Mouse (Mus musculus): ENCODE measurements around the gene Efcab6. TPM values are rescaled to one million over a fixed set of nuclear protein-coding genes. Genes with fewer than 3 reads are reported as not detected.

Efcab6 gene
- polyA plus RNA-seq, 1 experiment from 2014 or later = 0.57 TPM

- no peak overlapping the region for H3K4me2 ChIP-seq (ENCODE audit: low read depth, low read length)
- no peak overlapping the region for H3K27ac ChIP-seq (ENCODE audit: low read length)
- 19% methylated on average over 7 of the region's 7 CpGs for WGBS
- peaks cover 39% of the 10 kb centered on the region for H3K27me3 ChIP-seq (ENCODE audit: control insufficient read depth, insufficient read depth, low read depth, low read length)
- no peaks in the 10 kb centered on the region for H3K9me3 ChIP-seq (ENCODE audit: control insufficient read depth, low read length)
- no peak overlapping the region for H3K4me3 ChIP-seq (ENCODE audit: low read length)
- no peaks in the 10 kb centered on the region for H3K36me3 ChIP-seq (ENCODE audit: control insufficient read depth, insufficient read depth, low read length)
- H3K9ac ChIP-seq (ENCODE audit: low read length) = no peak overlapping the region
- no peak for ATAC-seq (ENCODE audit: low read depth)
- no peaks in the 10 kb centered on the region for H3K4me1 ChIP-seq (replicated peaks; ENCODE audit: control insufficient read depth, insufficient read depth, low read length)
Observed at GRCm38 (mm10) chr15:84072226-84072625, 7.0 kb upstream of the Efcab6 start.

- Histone ChIP-seq H3K4me1 (replicated peaks; ENCODE audit: control insufficient read depth, insufficient read depth, low read length) (no peaks in the 10 kb centered on the region), H3K27ac (ENCODE audit: low read length) (no peak overlapping the region), H3K4me3 (ENCODE audit: low read length) (no peak overlapping the region), H3K9ac (ENCODE audit: low read length) (no peak overlapping the region), H3K4me2 (ENCODE audit: low read depth, low read length) (no peak overlapping the region), H3K27me3 (ENCODE audit: control insufficient read depth, insufficient read depth, low read depth, low read length) (peaks cover 38% of the 10 kb centered on the region), H3K9me3 (ENCODE audit: control insufficient read depth, low read length) (peaks cover 4% of the 10 kb centered on the region; the same call in 1 of the 2 replicates), H3K36me3 (ENCODE audit: control insufficient read depth, insufficient read depth, low read length) (no peaks in the 10 kb centered on the region)
- WGBS = under 1% methylated on average over 13 of the region's 13 CpGs
- ATAC-seq (ENCODE audit: low read depth) = no peak
Observed at GRCm38 (mm10) chr15:84070116-84070676, 5.0 kb upstream of the Efcab6 start.

DNA sequence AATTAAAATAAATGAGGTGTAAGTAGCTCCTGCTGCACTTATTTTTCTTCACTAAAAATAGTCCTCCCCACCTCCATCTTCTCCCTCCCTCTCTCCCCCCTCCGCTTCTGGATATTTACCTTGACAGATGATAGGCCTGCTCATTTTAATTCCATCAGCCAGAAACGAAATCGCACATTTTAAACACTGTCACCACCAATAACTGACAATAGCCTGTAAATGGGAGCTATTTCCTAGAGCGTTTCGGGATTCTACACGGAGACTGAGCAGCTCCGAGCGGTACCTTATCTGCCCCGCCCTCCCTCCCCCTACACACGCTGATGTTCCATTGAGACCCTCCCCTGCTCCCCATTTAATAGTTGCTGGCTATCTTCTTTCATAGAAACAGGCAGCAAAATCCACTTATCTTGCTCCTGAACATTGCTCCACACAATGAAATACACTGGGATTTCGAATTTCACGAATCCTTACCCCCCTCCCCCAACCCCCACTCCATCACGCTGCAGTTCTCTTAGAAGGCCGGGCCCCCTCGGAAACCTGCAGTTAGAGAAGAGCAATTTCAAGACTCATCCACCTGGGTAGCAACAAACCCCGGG lies 4.4 kb upstream of the Efcab6 start:
- no peak overlapping the region for H3K9ac ChIP-seq (ENCODE audit: low read length)
- H3K27ac ChIP-seq (ENCODE audit: low read length) = no peak overlapping the region
- H3K4me3 ChIP-seq (ENCODE audit: low read length) = no peak overlapping the region
- H3K9me3 ChIP-seq (ENCODE audit: control insufficient read depth, low read length) = peaks cover 4% of the 10 kb centered on the region; the same call in 1 of the 2 replicates
- peaks cover 45% of the 10 kb centered on the region for H3K27me3 ChIP-seq (ENCODE audit: control insufficient read depth, insufficient read depth, low read depth, low read length)
- no peak for ATAC-seq (ENCODE audit: low read depth)
- H3K4me1 ChIP-seq (replicated peaks; ENCODE audit: control insufficient read depth, insufficient read depth, low read length) = no peaks in the 10 kb centered on the region
- H3K36me3 ChIP-seq (ENCODE audit: control insufficient read depth, insufficient read depth, low read length) = no peaks in the 10 kb centered on the region
- no peak overlapping the region for H3K4me2 ChIP-seq (ENCODE audit: low read depth, low read length)
- 6% methylated on average over 16 of the region's 16 CpGs for WGBS

DNA sequence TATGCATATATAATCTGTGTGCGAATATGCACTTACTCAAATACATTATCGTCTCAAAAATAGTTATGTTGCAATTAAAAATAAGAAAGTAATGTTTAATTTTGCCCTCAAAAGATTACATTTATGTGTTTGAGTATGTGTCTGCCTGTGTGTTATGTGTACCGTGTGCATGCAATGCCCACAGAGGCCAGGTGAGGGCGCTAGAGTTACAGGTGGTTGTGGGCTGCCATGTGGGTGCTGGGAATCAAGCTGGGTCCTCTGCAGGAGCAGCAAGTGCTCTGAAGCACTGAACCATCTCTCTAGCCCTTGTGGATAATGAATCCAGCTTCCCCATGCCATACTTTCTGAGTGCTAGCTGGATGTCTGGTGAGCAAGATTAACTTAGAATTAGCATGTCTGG lies 522 bp upstream of the Efcab6 start:
- no peak for ATAC-seq (ENCODE audit: low read depth)
- Histone ChIP-seq H3K9me3 (ENCODE audit: control insufficient read depth, low read length) (peaks cover 4% of the 10 kb centered on the region; the same call in 1 of the 2 replicates), H3K9ac (ENCODE audit: low read length) (no peak overlapping the region), H3K27me3 (ENCODE audit: control insufficient read depth, insufficient read depth, low read depth, low read length) (peaks cover 40% of the 10 kb centered on the region), H3K4me1 (replicated peaks; ENCODE audit: control insufficient read depth, insufficient read depth, low read length) (no peaks in the 10 kb centered on the region), H3K36me3 (ENCODE audit: control insufficient read depth, insufficient read depth, low read length) (no peaks in the 10 kb centered on the region), H3K4me2 (ENCODE audit: low read depth, low read length) (no peak overlapping the region), H3K27ac (ENCODE audit: low read length) (no peak overlapping the region), H3K4me3 (ENCODE audit: low read length) (no peak overlapping the region)
- 64% methylated on average over 4 of the region's 4 CpGs for WGBS

DNA sequence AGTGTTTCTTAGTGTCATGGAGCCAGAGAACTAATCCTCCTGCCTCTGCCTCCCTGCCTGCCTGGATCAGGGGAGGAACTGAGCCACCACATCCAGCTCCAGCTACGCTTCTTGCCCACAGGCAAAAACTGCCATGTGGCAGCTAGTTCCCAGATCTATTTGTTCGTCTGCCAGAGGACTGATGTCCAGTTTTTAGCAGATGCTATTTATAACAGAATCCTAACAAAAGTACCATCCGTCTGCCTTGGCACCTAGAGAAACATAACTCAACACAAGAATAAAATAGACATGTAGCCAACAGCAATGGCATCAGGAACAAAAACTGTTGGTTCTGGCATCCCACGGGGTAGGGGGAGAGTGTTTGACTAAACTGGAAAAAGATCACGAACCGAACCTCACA lies 6.3 kb downstream of the Efcab6 start:
- no peaks in the 10 kb centered on the region for H3K36me3 ChIP-seq (ENCODE audit: control insufficient read depth, insufficient read depth, low read length)
- WGBS = 70% methylated on average over 6 of the region's 6 CpGs
- no peaks in the 10 kb centered on the region for H3K9me3 ChIP-seq (ENCODE audit: control insufficient read depth, low read length)
- no peak overlapping the region for H3K4me2 ChIP-seq (ENCODE audit: low read depth, low read length)
- no peak overlapping the region for H3K27ac ChIP-seq (ENCODE audit: low read length)
- no peak overlapping the region for H3K9ac ChIP-seq (ENCODE audit: low read length)
- H3K4me3 ChIP-seq (ENCODE audit: low read length) = no peak overlapping the region
- ATAC-seq (ENCODE audit: low read depth) = no peak
- no peaks in the 10 kb centered on the region for H3K4me1 ChIP-seq (replicated peaks; ENCODE audit: control insufficient read depth, insufficient read depth, low read length)
- H3K27me3 ChIP-seq (ENCODE audit: control insufficient read depth, insufficient read depth, low read depth, low read length) = 0 out of 2 replicates have a peak, but pooled peaks cover under 1% of the 10 kb centered on the region

DNA sequence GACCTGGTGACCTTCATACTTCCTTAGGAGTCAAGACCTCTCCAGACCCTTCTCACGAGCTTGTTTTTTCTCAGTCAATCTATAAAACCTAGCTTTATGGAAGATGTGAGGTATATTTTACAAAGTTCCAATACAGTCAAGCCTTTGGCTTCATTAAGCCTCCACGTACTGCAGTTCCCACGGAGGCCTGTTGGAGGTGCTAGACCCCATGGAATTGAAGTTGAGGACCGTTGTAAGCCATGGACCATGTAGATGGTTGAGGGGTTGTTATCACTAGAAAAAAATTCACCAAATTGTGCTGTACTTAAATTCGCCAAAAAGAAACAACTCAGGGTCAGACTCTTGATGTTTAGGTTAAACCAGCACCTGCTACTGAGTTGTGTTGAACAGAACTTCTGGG lies 9.1 kb downstream of the Efcab6 start:
- Histone ChIP-seq H3K27ac (ENCODE audit: low read length) (no peak overlapping the region), H3K27me3 (ENCODE audit: control insufficient read depth, insufficient read depth, low read depth, low read length) (no peaks in the 10 kb centered on the region), H3K36me3 (ENCODE audit: control insufficient read depth, insufficient read depth, low read length) (no peaks in the 10 kb centered on the region), H3K9me3 (ENCODE audit: control insufficient read depth, low read length) (no peaks in the 10 kb centered on the region), H3K4me2 (ENCODE audit: low read depth, low read length) (no peak overlapping the region), H3K4me3 (ENCODE audit: low read length) (no peak overlapping the region), H3K9ac (ENCODE audit: low read length) (no peak overlapping the region), H3K4me1 (replicated peaks; ENCODE audit: control insufficient read depth, insufficient read depth, low read length) (peaks cover 4% of the 10 kb centered on the region; the same call in 1 of the 2 replicates)
- no peak for ATAC-seq (ENCODE audit: low read depth)
- 62% methylated on average over 5 of the region's 5 CpGs for WGBS

DNA sequence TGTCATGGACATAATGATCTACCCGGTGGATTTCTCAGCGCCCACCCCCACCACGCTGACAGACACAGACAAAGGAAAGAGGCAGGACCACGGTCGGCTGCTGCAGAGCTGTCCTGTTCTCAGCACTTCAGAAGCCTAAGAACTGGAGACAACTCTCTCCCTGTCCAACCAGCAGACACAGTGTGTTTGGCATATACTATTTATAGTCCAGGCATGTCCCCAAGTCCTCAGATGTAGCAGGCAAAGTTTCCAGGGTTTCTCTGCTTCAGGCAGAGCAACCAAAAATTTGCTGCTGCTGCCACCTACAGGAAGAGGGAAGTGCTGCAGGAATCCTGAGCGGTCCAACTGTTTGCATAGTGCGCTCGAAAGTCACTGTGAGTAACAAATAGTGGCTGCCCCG lies 11.3 kb downstream of the Efcab6 start:
- H3K27ac ChIP-seq (ENCODE audit: low read length) = no peak overlapping the region
- H3K9me3 ChIP-seq (ENCODE audit: control insufficient read depth, low read length) = no peaks in the 10 kb centered on the region
- peak; percentile 85 for ATAC-seq (ENCODE audit: low read depth)
- H3K9ac ChIP-seq (ENCODE audit: low read length) = no peak overlapping the region; the same call in 1 of the 2 replicates
- 30% methylated on average over 9 of the region's 9 CpGs for WGBS
- H3K36me3 ChIP-seq (ENCODE audit: control insufficient read depth, insufficient read depth, low read length) = no peaks in the 10 kb centered on the region
- no peak overlapping the region for H3K4me2 ChIP-seq (ENCODE audit: low read depth, low read length)
- H3K4me1 ChIP-seq (replicated peaks; ENCODE audit: control insufficient read depth, insufficient read depth, low read length) = peaks cover 4% of the 10 kb centered on the region; the same call in 1 of the 2 replicates
- H3K27me3 ChIP-seq (ENCODE audit: control insufficient read depth, insufficient read depth, low read depth, low read length) = no peaks in the 10 kb centered on the region
- no peak overlapping the region for H3K4me3 ChIP-seq (ENCODE audit: low read length)

DNA sequence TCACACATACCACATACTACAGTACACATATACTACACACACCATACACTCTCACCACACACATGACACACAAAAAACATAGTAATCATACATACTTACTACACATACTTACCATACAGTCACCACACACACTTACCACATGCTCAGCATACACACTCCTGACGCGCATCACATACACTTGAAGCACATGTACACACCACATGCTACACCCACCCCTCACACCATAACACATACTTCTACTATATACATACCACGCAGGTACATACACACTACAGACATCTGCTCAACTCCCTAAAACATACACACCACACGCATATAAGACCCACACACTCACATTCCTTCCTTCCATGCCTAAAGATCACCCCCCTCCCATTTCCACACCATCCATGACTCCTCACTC lies 11.9 kb downstream of the Efcab6 start:
- Histone ChIP-seq H3K27ac (ENCODE audit: low read length) (no peak overlapping the region), H3K27me3 (ENCODE audit: control insufficient read depth, insufficient read depth, low read depth, low read length) (no peaks in the 10 kb centered on the region), H3K36me3 (ENCODE audit: control insufficient read depth, insufficient read depth, low read length) (no peaks in the 10 kb centered on the region), H3K9ac (ENCODE audit: low read length) (no peak overlapping the region), H3K9me3 (ENCODE audit: control insufficient read depth, low read length) (no peaks in the 10 kb centered on the region), H3K4me1 (replicated peaks; ENCODE audit: control insufficient read depth, insufficient read depth, low read length) (peaks cover 4% of the 10 kb centered on the region; the same call in 1 of the 2 replicates), H3K4me3 (ENCODE audit: low read length) (no peak overlapping the region), H3K4me2 (ENCODE audit: low read depth, low read length) (no peak overlapping the region)
- WGBS = 92% methylated on average over 4 of the region's 4 CpGs
- ATAC-seq (ENCODE audit: low read depth) = no peak

DNA sequence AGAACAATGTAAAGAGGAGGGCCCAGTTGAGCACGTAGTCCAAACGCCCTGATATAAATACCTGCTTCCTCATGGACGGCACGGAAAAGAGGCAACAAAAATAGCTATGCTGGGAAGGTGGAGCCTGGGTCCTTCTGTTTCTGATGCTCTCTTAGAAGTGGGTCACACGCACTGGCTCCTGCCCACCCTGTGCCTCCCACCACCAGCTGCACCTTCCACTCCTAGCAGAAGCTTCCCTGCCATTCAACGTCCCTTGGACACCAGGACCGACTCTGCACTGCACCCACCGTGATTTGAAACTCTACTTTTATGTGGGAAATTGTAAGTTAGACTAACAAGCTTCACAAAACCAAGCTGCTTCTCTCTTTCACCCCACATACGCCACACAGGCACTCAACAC lies 12.8 kb downstream of the Efcab6 start:
- Histone ChIP-seq H3K9ac (ENCODE audit: low read length) (no peak overlapping the region), H3K4me3 (ENCODE audit: low read length) (no peak overlapping the region), H3K4me1 (replicated peaks; ENCODE audit: control insufficient read depth, insufficient read depth, low read length) (peaks cover 4% of the 10 kb centered on the region; the same call in 1 of the 2 replicates), H3K4me2 (ENCODE audit: low read depth, low read length) (no peak overlapping the region), H3K27ac (ENCODE audit: low read length) (no peak overlapping the region), H3K36me3 (ENCODE audit: control insufficient read depth, insufficient read depth, low read length) (no peaks in the 10 kb centered on the region), H3K9me3 (ENCODE audit: control insufficient read depth, low read length) (no peaks in the 10 kb centered on the region), H3K27me3 (ENCODE audit: control insufficient read depth, insufficient read depth, low read depth, low read length) (no peaks in the 10 kb centered on the region)
- WGBS = 67% methylated on average over 9 of the region's 9 CpGs
- no peak for ATAC-seq (ENCODE audit: low read depth)

Measured in lung, embryonic 16.5 days (tissue).